12 mouse cellular contexts compared by ENCODE assay signal in the genomic region with DNA sequence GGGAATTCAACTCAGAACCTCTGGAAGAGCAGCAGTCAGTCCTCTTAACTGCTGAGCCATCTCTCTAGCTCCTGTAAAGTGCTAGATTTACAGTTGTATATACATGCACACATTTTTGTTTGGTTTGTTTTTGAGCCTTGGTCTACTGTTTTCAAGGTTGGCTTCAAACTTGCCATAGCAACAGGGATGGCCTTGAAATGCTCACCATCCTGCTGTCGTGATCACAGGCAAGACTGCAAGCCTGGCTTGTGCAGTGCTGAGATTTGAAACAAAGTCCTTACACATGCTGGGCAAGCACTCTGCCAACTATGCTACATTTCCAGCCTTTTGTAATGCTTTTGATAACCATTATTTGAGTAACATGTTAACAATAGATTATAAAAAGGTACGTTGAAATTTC. TPM values are rescaled to one million over a fixed set of nuclear protein-coding genes. Genes with fewer than 3 reads are reported as not detected.
DNase-seq lines count a peak whose midpoint lies in the region.
"Had no signal": no experiment of that assay in that cellular context is flagged by ENCODE, and none has a peak within 500 bp of the region (broad histone marks: within the 10 kb centered on the region; RNA-seq: fewer than 3 reads in every experiment).

No protein-coding gene starts in this region.

- peak; percentile 62 for DNase-seq in heart, adult 11 months
- DNase-seq in heart, postnatal 4 days: no peak
- DNase-seq in adrenal gland, adult 8-10 months: peak; percentile 37
- DNase-seq in adrenal gland, postnatal 10 days: peak; percentile 41
- peak; percentile 61 to 62 for DNase-seq in adrenal gland, postnatal 36 days
- no peak for DNase-seq in urinary bladder, adult 2 months (ENCODE audit: low spot score)
- DNase-seq: cerebellum, adult 11 months; cerebellum, adult 2 months; cerebellum, adult 9-11 months; cerebellum, postnatal 25 days; gastrocnemius, postnatal 25 days; kidney, adult 11 months had no signal

RNA-seq across cellular contexts. Expression of gene Pogz, which starts 22.1 kb away (rescaled TPM):
- 10 to 100 TPM; 35.1 to 38.6 TPM for total RNA-seq in heart, postnatal 4 days (2021)
- 10 to 100 TPM; 28.7 to 61.2 (median 44.1) TPM for total RNA-seq in adrenal gland, adult 8-10 months (2022)
- 10 to 100 TPM; 24.8 to 41.9 TPM for total RNA-seq in adrenal gland, postnatal 10 days (2021)
- total RNA-seq in adrenal gland, postnatal 36 days (2021): 10 to 100 TPM; 28.1 to 32.8 TPM
- polyA plus RNA-seq in urinary bladder, adult 2 months (2012; rRNA removed): 19.3 and 21.1 TPM in 2 replicates

RNA-seq across cellular contexts. Expression of gene Psmb4, which starts 27.3 kb away (rescaled TPM):
- total RNA-seq in heart, postnatal 4 days (2021): 100 to 1,000 TPM; 297 to 299 TPM
- total RNA-seq in adrenal gland, adult 8-10 months (2022): 100 to 1,000 TPM; 313 to 362 (median 341) TPM
- total RNA-seq in adrenal gland, postnatal 10 days (2021): 100 to 1,000 TPM; 283 to 296 TPM
- 100 to 1,000 TPM; 338 to 350 TPM for total RNA-seq in adrenal gland, postnatal 36 days (2021)
- 242 and 281 TPM in 2 replicates for polyA plus RNA-seq in urinary bladder, adult 2 months (2012; rRNA removed)

Comparison
In these comparisons a context has a peak if more than half of its experiments do, and no peak if none do; other contexts are left out.
1. DNase-seq: peak in heart, adult 11 months (single experiment), adrenal gland, adult 8-10 months (single experiment), adrenal gland, postnatal 10 days (single experiment) and adrenal gland, postnatal 36 days (2 of 2); none in heart, postnatal 4 days (single experiment) and urinary bladder, adult 2 months (single experiment).